Mouse (Mus musculus) myocyte (in vitro differentiated cells): ENCODE measurements at regions not wholly inside any gene's neighbourhood (a gene's known extent, or its start where the extent isn't known, plus 50 kb on each side); places are given as distances from the start of the nearest gene placed in this dataset.

Source experiments
- CEBPB ChIP-seq: IDR thresholded peaks from 2 replicates; pipeline ENCODE4 v1.6.1; 2011; ENCODE audit warnings: mild to moderate bottlenecking, moderate library complexity; ENCODE audit not compliant: poor library complexity, insufficient read depth, severe bottlenecking
- E2F4 ChIP-seq: IDR thresholded peaks from one replicate; pipeline ENCODE4 v1.6.1; 2011; ENCODE audit warnings: mild to moderate bottlenecking, control low read depth, moderate library complexity; ENCODE audit not compliant: insufficient read depth
- MAX ChIP-seq: IDR thresholded peaks from one replicate; pipeline ENCODE4 v1.6.1; 2011; ENCODE audit warnings: low read depth, mild to moderate bottlenecking, control low read depth
- MYOG ChIP-seq, 3 experiments: IDR thresholded peaks; one replicate each; pipeline ENCODE4 v1.6.1; 2011; ENCODE audit warnings: control low read depth in 2 of 3, low read depth in 2 of 3, mild to moderate bottlenecking in 2 of 3; ENCODE audit not compliant: insufficient read length in 2 of 3, control insufficient read depth in 1 of 3, insufficient read depth in 1 of 3
- POLR2A ChIP-seq: IDR thresholded peaks from one replicate; pipeline ENCODE4 v1.6.1; 2011; ENCODE audit warnings: low read depth, mild to moderate bottlenecking, control low read depth, moderate library complexity; ENCODE audit not compliant: insufficient read length
- POLR2AphosphoS2 ChIP-seq: IDR thresholded peaks from one replicate; pipeline ENCODE4 v1.6.1; 2011; ENCODE audit warnings: low read depth, control low read depth; ENCODE audit not compliant: insufficient read length
- REST ChIP-seq: IDR thresholded peaks from one replicate; pipeline ENCODE4 v1.6.1; 2011; ENCODE audit warnings: mild to moderate bottlenecking, control low read depth, moderate library complexity; ENCODE audit not compliant: insufficient read depth, insufficient read length
- SRF ChIP-seq: IDR thresholded peaks from one replicate; pipeline ENCODE4 v1.6.1; 2011; ENCODE audit warnings: low read depth; ENCODE audit not compliant: control insufficient read depth, insufficient read length
- TCF12 ChIP-seq: IDR thresholded peaks from one replicate; pipeline ENCODE4 v1.6.1; 2011; ENCODE audit warnings: mild to moderate bottlenecking, control low read depth; ENCODE audit not compliant: poor library complexity, insufficient read depth, severe bottlenecking
- TCF3 ChIP-seq: IDR thresholded peaks from one replicate; pipeline ENCODE4 v1.6.1; 2011; ENCODE audit warnings: low read depth, control low read depth; ENCODE audit not compliant: insufficient read length
- USF1 ChIP-seq: IDR thresholded peaks from one replicate; pipeline ENCODE4 v1.6.1; 2011; ENCODE audit warnings: low read depth, mild to moderate bottlenecking, control low read depth, moderate library complexity

GRCm38 (mm10) chr4:33552856-33553255, 242.7 kb downstream of the Rngtt start:
- TF ChIP-seq POLR2A: no peak
- no peak for TF ChIP-seq CEBPB
- TF ChIP-seq POLR2AphosphoS2: no peak
- no peak for TF ChIP-seq MAX
- TF ChIP-seq REST: no peak
- no peak for TF ChIP-seq E2F4
- TF ChIP-seq TCF12: no peak
- TF ChIP-seq MYOG (IDR thresholded peaks at IDR 0.05; ENCODE audit: control insufficient read depth in 1 of 3, insufficient read depth in 1 of 3, insufficient read length in 2 of 3, low read depth in 2 of 3): no peak
- no peak for TF ChIP-seq SRF
- TF ChIP-seq USF1: no peak
- TF ChIP-seq TCF3: no peak
